Comparison of ENCODE assay signal across 8 mouse cellular contexts in the genomic region with DNA sequence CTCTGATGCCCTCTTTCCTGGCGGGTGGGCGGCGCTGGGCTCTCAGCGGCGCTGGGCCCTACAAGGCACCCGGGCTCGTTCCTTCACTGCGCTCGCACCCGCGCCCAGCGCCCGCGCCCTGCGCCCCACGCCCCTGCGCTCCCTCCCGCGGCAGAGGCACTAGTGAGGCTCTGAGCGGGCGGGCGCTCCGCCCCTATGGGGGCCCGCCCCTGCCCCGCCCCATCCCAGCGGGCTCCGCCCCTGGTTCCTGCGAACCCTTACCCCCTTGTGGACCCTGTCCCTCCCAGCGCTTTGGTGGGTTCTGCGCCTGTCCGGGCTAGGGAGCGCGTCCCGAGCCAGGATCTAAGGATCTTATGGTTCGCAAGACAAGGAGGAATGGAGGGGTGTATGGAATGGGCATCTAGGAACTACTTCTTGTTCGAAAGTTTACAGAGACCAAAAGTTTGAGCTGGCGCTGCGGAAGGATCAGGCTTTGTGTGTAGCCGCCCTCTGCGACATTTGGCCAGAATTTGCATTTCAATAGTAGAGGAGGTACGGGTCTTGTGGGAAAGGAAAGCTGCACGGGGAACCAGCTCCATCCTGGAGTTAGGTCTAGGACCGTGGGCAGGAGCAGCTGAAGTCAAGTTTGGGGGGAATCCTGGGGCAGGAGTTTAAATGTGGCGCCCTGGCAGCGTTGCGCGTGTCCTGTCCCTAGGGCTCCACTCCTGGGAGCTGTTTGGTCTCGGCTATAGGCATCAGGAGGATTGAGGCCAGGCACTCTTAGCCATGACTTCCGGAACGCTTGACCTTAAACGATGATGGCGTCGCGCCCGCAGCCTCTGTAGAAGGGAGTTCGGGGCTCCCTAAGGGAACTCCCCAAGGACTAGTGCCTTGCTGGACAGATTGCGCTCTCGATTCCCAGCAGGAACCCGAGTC. TPM values are rescaled to one million over a fixed set of nuclear protein-coding genes. Genes with fewer than 3 reads are reported as not detected.
DNase-seq lines count a peak whose midpoint lies in the region; ATAC-seq and TF ChIP-seq lines count a peak whose summit lies in the region.

No protein-coding gene starts in this region.

- peaks cover 41% of the 10 kb centered on the region for H3K4me1 ChIP-seq in forebrain, embryonic 14.5 days (ENCODE audit: control insufficient read depth, insufficient read depth, low read length)

- H3K9me3 ChIP-seq in forebrain, embryonic 14.5 days (replicated peaks; ENCODE audit: control insufficient read depth, low read length) = no peaks in the 10 kb centered on the region

- peak; percentile 92 for DNase-seq in adrenal gland, adult 2 months
- DNase-seq in forebrain, embryonic 14.5 days (ENCODE audit: low spot score) = peak; percentile 87
- peak; percentile 67 to 80 for DNase-seq in layer of hippocampus, postnatal 10 days (ENCODE audit: low spot score in 2 of 2)
- peak; percentile 57 for DNase-seq in right cerebral cortex, postnatal 25 days
- peak; percentile 88 for DNase-seq in yolk sac, embryonic 10.5 days (ENCODE audit: low spot score)

- no peaks in the 10 kb centered on the region for H3K36me3 ChIP-seq in C2C12 (ENCODE audit: control insufficient read depth, insufficient read depth)
- H3K36me3 ChIP-seq in forebrain, embryonic 14.5 days (ENCODE audit: control insufficient read depth, insufficient read depth, low read length) = no peaks in the 10 kb centered on the region

- peaks cover 21% of the 10 kb centered on the region for H3K79me2 ChIP-seq in C2C12 (ENCODE audit: control insufficient read depth, insufficient read depth)

- H3K4me3 ChIP-seq in C2C12 (ENCODE audit: insufficient read depth, poor library complexity, severe bottlenecking) = peak overlapping the region; percentile 56
- H3K4me3 ChIP-seq in forebrain, embryonic 14.5 days (ENCODE audit: low read depth, low read length) = peak overlapping the region; percentile 73

- no peaks in the 10 kb centered on the region for H3K27me3 ChIP-seq in C2C12 (ENCODE audit: control insufficient read depth, insufficient read depth, insufficient read length)
- H3K27me3 ChIP-seq in forebrain, embryonic 14.5 days (replicated peaks; ENCODE audit: control insufficient read depth, insufficient read depth, low read length) = no peaks in the 10 kb centered on the region

- whole genome bisulfite sequencing in forebrain, embryonic 14.5 days = 2% methylated on average over 45 of the region's 59 CpGs

- ATAC-seq in forebrain, embryonic 14.5 days = peak; percentile 43
- peak; percentile 39 to 74 for ATAC-seq in hematopoietic stem cell, adult 5-6 weeks (replicated peaks in 1 of 2; ENCODE audit: insufficient read depth in 1 of 2, low FRiP score in 2 of 2, low TSS enrichment in 1 of 2, low read depth in 1 of 2, poor library complexity in 2 of 2, severe bottlenecking in 2 of 2)
- peak; percentile 71 for ATAC-seq in megakaryocyte progenitor cell, adult 5-6 weeks (replicated peaks; ENCODE audit: poor library complexity)

- TF ChIP-seq CTCF in C2C12 (IDR thresholded peaks at IDR 0.05; ENCODE audit: control insufficient read depth, insufficient read depth, insufficient read length) = no peak

- peak overlapping the region; percentile 91 for H3K9ac ChIP-seq in forebrain, embryonic 14.5 days (ENCODE audit: low read length)

- H3K4me2 ChIP-seq in forebrain, embryonic 14.5 days (ENCODE audit: low read length) = peak overlapping the region; percentile 80

- H3K79me3 ChIP-seq in C2C12 (ENCODE audit: low read depth) = peaks cover 5% of the 10 kb centered on the region

- H3K27ac ChIP-seq in forebrain, embryonic 14.5 days (ENCODE audit: low read depth, low read length) = peak overlapping the region; percentile 95

- peak overlapping the region; percentile 42 for H3ac ChIP-seq in C2C12 (ENCODE audit: control insufficient read depth, insufficient read length, low read depth)

TF ChIP-seq in C2C12, 6 proteins besides CTCF, POLR2A, EP300 and RAD21:
- TF ChIP-seq MYOD1 (IDR thresholded peaks at IDR 0.05; ENCODE audit: control insufficient read depth, insufficient read length, low read depth) (no peak), USF1 (IDR thresholded peaks at IDR 0.05; ENCODE audit: low read depth) (no peak), FOSL1 (IDR thresholded peaks at IDR 0.05; ENCODE audit: insufficient read depth, low read length, poor library complexity, severe bottlenecking) (no peak), MYOG (IDR thresholded peaks at IDR 0.05; ENCODE audit: control insufficient read depth, extremely low read depth, insufficient read length) (no peak), MAX (IDR thresholded peaks at IDR 0.05) (no peak), CEBPB (IDR thresholded peaks at IDR 0.05; ENCODE audit: low read depth) (no peak)

RNA-seq across cellular contexts. Expression of gene Notch1, which starts 12.5 kb away (rescaled TPM):
- polyA plus RNA-seq in C2C12 (2012; fragmentation: generic; extraction: Trizol) = 4.5 TPM
- 10 to 100 TPM; 17.6 to 21.1 TPM for total RNA-seq in adrenal gland, adult 2 months (2021)
- polyA plus RNA-seq in adrenal gland, adult 2 months (2012; rRNA removed) = 37.1 and 49.2 TPM in 2 replicates
- polyA plus RNA-seq in forebrain, embryonic 14.5 days (2014; fragmentation: Nextera tagmentation; extraction: Ambion mirVana) = 30.3 and 32.3 TPM in 2 replicates
- 21.6 and 23.7 TPM in 2 replicates for total RNA-seq in hematopoietic stem cell, adult 5-6 weeks (2017)
- total RNA-seq in layer of hippocampus, postnatal 10 days (2021) = 10 to 100 TPM; 43.9 to 46.7 TPM
- total RNA-seq in megakaryocyte progenitor cell, adult 5-6 weeks (2015) = 15.5 and 19.0 TPM in 2 replicates
- total RNA-seq in megakaryocyte progenitor cell, adult 5-6 weeks (2017) = 8.8 and 9.3 TPM in 2 replicates

RNA-seq across cellular contexts. Expression of gene Sec16a, which starts 58.9 kb away (rescaled TPM):
- polyA plus RNA-seq in C2C12 (2012; fragmentation: generic; extraction: Trizol) = 19.5 TPM
- 10 to 100 TPM; 46.4 to 70.8 TPM for total RNA-seq in adrenal gland, adult 2 months (2021)
- 70.1 and 84.9 TPM in 2 replicates for polyA plus RNA-seq in adrenal gland, adult 2 months (2012; rRNA removed)
- polyA plus RNA-seq in forebrain, embryonic 14.5 days (2014; fragmentation: Nextera tagmentation; extraction: Ambion mirVana) = 23.4 and 24.6 TPM in 2 replicates
- 30.8 and 50.0 TPM in 2 replicates for total RNA-seq in hematopoietic stem cell, adult 5-6 weeks (2017)
- total RNA-seq in layer of hippocampus, postnatal 10 days (2021) = 10 to 100 TPM; 43.9 to 46.1 TPM
- total RNA-seq in megakaryocyte progenitor cell, adult 5-6 weeks (2015) = 33.9 and 48.3 TPM in 2 replicates
- total RNA-seq in megakaryocyte progenitor cell, adult 5-6 weeks (2017) = 23.9 and 29.7 TPM in 2 replicates

Comparison
In these comparisons a context has a peak if more than half of its experiments do, and no peak if none do; other contexts are left out.
1. Peak in every context shown above with its lines: DNase-seq, ATAC-seq, H3K4me3 ChIP-seq and H3K27ac ChIP-seq.